Mouse (Mus musculus): ENCODE results near the gene Gm12845.
"Not testable (repeated sequence)": the region's sequence is repeated elsewhere in the genome, so short reads cannot be mapped to it uniquely, and the experiment has no call there.

Gm12845 gene

DNA sequence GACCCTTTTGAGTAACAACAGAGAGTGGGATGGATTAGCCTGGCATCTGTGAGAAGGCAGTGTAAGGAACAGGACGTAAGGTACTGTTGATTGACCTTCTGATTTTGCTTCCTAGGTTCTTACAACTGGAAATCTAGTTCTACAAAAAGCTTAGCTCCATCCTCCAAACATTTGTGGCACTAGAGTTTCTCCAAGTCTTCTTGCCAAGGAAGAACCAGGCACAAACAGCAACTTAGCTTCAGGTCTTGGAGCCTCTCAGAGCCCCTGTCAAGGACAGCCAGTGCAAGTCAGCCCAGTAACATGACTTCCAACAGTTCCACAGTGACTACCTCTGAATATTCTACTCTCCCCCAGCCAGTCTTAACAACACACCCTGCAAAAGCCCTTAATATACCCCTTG lies at the start of gene Gm12845:
Gene Gm12845, plus strand, starts transcription at position 301 of the 400 bp plus-strand sequence.
- DNase-seq (ENCODE audit: low read depth), result no peak

DNA sequence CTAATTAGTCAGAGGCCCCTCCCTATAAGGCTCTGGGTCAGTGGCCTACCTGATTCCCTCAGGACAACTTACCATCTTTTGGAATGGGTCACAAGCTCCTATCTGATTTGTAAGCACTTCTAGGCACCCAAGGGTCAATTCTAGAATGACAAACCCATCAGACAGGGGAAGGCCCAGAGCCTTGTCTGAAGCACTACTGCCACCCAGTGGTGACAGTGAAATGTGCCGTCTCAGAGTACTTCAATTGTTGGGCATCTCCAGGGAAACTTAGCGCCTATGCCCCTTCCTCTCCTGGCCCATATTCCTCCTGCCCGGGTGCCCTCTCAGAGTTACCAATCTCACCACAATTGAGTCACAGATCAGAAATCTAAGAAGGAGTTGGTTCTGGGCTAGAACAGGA lies 47.3 kb upstream of the Gm12845 start:
- DNase-seq (ENCODE audit: low read depth), result peak; percentile 77

DNA sequence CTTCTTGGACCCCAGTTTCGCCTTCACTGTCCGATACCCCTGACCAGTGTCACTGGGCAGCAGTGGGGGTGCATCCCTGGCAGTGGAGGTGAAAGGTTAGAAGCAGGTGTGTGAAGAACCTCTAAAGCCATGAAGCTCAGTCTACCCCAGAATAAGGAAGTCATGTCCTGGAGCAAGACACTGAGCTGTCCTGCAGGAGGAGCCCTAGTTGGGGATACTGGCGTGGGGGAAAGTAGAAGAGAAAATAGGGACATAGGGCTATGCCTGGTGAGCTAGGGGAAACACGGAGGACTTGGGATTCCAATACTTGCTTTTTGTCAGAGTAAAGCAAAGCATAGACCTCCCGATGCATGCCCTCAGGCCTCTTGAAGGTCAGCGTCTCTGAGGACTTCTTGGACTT lies 43.2 kb upstream of the Gm12845 start:
- peak; percentile 12 for DNase-seq (ENCODE audit: low read depth)

DNA sequence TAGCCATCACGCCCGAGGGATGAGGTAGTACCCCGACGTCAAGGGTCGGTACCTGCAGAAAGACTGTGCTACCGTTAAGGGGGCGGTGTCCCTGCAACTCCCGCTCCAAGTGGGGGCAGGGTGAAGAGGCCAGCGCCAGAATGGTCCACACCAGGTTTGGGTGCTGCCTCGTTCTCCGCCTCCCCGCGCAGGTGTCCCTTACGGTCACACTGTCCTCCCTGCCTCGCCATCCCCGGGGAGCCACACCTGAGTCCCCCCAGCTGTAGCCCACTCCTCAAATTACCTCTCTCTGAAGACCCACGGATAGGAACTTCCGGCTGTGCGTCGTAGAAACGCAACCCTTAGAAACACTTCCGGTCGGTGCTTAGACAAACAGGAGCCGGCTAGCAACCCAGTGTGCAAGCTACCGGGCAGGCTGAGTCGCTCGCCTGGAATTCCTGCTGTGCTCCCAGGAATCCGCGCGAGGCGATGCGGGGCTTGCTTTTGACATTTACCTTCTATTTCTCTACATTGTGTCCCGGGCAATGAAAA lies 42.2 kb upstream of the Gm12845 start, which contains the start of gene Dmap1:
Gene Dmap1, minus strand, starts transcription at position 343 of the 531 bp plus-strand sequence.
- peak; percentile 91 for DNase-seq (ENCODE audit: low read depth)

DNA sequence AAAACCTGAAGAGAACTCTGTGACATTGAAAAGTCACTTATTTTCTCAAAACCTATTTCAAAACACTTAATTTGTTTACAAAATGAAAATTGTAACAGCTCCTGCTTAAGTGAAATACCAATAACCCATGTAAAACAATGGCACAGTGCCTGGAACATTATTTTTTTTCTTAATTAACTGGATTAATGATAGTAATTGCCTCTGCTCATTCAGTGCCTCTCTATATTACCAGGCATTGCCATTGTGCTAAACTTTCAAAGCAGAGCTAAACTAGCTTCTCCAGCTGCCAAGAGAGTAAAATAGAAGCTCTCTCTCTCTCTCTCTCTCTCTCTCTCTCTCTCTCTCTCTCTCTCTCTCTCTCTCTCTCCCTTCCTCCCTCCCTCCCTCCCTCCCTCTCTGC lies 41.7 kb upstream of the Gm12845 start:
- DNase-seq (ENCODE audit: low read depth), result no peak

DNA sequence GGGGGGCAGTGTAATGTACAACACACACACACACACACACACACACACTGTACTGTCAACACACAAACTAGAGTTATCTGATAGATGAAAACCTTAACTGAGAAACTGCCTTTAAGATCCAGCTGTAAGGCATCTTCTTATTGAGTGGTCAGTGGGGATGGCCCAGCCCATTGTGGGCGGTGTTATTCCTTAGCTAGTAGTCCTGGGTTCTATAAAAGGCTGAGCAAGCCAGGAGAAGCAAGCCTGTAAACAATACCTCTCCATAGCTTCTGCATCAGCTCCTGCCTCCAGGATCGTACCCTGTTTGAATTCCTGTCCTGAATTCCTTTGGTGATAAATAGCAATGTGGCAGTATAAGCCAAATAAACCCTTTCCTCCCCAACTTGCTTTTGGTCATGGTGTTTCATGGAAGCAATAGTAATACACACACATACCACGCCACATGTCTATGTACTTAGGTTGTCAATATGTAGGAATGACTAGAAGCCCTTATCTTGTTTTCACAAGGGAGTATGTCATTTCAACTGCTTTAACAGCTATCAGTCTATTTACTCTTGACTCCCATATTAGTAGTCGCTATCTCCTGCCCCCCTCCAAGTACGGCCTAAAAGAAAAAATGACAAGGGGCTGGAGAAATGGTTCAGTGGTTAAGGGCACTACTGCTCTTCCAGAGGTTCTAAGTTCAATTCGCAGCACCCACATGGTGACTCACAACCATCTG lies 41.0 kb upstream of the Gm12845 start:
- no peak for DNase-seq (ENCODE audit: low read depth)

DNA sequence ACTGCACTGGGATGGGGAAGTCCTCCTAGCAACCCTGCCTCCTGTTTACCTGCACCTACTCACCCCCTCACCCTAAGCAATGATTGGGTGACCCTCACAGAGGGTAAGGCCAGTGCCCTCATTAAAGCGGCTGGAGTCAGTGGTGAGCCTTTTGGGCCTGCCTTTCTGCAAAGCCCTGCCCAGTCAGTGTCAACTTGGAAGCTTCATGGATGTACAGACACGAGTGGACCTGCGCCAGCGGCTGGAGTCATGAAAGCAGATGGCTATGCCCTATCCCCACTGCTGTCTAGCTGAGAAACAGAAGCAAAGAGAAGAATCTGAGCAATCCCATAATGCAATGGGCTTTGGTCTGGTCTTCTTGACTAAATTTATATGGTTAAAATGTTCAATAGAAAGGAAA lies 37.9 kb upstream of the Gm12845 start:
- no peak for DNase-seq (ENCODE audit: low read depth)

DNA sequence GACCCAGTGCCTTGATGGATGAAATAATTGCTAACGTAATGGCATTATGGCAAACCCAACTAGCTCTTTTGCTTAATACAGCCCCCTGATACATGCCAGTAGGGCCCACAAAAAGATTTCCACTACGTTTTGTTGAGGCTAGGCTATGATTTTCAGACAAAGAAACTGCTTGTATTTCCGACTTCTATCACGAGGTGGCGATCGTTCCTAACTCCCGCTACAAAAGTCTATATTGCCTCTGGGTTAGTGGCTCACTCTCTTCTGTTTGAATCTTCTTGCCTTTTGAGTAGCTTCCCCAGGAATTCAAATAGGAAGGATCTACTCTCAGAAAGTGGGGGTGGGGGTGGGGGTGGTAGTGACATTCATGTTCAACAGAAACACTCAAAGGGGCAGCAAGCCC lies 18.9 kb upstream of the Gm12845 start:
- DNase-seq (ENCODE audit: low read depth), result peak; percentile 52

DNA sequence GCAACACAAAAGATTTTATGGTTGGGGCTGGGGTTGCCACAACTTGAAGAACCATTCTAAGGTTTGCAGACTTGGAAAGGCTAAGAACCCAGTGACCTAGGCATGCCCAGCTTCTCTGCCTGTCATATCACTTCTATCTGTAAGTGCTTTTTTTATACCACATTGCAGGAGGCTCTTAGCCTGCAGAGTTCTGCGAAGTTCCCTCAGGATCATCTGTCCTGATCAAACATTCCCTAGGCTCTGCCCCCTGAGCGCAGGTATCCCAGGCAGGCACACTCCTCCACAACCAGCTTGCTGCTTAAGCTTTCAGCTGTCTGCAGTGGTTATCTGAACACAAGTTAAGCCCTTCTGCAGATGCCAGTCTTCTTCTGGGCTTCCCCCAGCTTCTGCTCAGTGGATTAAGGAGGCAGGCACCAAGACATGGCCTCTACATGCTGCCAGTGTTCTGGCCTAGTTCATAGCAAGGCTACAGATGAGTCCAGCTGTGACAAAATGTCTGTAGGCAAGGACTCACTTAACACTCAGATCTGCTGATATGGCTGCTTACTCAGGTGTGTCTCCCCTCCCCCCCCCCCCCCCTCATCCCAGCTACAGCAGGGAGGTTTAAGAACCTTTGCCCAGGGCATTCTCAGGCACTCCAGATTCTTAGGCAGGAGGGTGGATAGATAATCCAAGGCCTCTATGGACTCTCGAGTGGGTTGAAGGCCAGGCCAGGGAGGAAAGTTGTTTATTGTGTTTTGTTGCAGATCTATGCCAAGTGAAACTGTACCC lies 15.2 kb upstream of the Gm12845 start:
- no peak for DNase-seq (ENCODE audit: low read depth)

DNA sequence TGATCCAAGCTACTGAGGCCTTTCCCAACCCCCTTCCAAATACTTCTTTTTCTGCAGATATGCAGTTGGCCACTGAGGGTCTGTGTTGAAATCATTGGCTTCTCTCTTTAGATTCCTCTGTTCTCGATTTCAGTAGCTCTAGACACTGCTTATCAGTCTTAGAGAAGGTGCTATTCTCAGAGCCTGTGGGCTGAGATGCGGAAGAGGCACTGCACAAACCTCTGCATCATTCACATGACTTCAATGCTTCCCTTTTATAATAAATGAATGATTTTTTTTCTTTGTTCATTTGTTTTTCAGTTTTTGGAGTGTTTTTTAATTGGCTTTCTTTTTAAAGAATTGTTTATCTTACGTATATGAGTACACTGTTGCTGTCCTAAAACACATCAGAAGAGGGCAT lies 11.9 kb upstream of the Gm12845 start:
- DNase-seq (ENCODE audit: low read depth), result no peak

DNA sequence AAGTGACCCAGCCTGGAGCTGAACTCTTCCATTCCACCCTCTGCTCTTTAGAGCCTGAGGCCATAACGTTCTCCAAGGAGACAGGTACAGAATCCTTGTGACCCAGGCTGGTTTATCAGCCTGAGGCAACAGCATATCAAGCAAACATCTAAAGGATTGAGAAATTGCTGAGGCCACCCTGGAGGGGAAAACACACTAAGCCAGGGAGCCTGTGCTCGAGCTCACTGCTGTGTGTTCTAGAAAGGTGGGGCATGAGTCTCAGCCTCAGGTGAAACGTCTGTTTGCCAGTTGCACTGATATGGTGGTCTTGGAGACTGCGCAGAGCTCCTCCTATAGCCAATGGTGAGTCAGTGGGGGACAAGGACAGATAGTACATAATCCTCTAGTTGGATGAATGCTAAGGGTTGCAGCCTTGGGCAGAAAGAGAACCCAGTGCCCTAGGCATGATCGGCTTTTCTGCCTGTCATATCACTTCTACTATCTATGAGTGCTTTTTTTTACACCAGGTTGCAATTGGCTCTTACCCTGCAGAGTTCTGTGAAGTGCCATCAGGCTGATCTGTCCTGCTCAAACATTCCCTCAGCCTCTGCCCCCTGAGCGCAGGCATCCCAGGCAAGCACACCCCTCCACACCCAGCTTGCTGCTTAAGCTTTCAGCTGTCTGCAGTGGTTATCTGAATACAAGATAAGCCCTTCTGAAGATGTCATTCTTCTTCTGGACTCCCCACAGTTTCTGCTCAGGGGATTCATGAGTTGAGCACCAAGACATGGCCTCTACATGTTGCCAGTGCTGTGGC lies 10.7 kb upstream of the Gm12845 start:
- DNase-seq (ENCODE audit: low read depth), result no peak

DNA sequence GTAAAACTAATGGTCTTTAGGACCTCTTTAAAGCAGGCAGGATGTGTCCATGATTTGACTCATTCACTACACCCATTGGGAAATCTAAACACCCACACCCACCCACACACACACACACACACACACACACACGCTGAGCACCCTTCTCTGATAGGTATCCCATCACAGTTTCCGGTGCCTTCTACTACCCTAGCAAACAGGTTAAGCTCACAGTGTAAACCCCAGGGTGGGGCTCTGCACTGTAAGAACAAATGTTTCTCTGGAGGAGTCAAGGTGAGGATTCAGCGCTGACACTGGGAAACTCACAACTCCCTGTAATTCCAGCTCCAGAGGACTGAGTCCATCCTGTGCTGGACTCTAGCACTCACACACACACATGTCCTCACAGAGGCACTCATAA lies 7.7 kb downstream of the Gm12845 start:
- DNase-seq (ENCODE audit: low read depth), result no peak

DNA sequence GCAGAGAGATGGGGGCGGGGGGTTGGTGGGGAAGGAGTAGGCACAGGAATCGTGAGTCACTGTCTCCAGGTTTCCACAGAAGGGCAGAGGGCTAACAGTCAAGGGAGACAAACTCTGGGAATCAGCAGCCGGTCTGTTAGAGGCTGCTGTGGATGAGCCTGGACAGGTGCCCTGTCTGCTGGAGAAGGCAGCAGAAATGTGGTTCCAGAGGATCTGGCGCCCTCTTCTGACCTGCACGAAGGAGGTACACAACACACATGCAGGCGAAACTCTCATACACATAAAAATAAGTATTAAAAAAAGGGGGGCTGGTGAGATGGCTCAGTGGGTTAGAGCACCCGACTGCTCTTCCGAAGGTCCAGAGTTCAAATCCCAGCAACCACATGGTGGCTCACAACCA lies 13.3 kb downstream of the Gm12845 start:
- no peak for DNase-seq (ENCODE audit: low read depth)

DNA sequence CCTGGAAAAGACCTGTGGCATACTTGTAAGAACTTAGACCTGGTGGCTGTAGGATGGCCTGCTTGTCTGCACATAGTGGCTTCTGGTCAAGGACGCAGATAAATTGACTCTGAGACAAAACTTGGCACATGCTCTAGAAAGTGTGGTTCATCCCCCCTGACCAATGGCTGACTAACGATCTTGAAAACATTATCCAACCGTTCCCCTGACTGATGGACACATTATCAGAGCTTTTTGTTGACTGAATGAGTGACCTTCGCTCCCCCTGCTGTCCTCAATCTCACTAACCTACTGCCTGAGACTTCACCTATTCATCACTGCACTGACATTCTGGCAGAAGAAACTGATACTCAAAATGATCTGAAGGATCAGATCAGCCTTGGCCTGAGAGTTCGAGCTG lies 28.3 kb downstream of the Gm12845 start:
- DNase-seq (ENCODE audit: low read depth), result not testable (repeated sequence)

DNA sequence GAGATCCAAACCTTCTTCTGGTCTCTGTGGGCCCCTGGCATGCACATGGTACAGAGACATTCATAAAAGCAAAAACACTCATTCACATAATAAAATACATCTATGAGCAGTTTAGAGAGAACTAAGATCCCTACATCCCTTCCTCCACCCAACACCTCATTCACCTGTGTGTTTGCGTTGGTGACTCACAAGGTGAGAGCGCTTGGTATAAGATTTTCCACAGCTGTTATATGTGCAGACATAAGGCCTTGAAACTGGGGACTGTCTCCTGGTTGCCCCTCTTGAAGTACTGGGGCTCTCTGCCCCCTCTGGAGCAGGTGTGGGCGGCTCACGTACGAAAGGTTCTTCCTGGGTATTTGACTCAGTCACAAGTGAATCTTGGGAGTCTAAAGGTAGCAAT lies 35.9 kb downstream of the Gm12845 start:
- no peak for DNase-seq (ENCODE audit: low read depth)

DNA sequence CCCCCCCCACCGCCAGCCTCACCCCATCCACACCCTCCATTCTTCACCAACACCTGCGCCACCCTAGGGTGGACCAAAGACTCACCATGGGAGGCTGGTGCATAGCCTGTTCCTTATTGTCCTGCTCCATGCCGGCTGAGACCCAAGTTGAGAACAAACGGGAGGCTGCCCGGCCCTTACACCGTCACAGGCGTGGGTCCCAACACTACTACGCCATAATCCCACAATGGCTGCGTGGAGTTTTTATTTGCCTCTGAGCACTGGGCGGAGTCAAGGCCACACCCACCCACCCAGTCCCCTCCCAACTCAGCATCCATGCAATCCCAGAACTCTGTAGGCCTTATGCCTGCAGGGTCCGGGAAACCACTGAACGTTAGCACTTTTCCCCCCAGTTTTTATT lies 41.2 kb downstream of the Gm12845 start, which contains the start of gene Klf17:
Gene Klf17, minus strand, starts transcription at position 233 of the 400 bp plus-strand sequence.
- no peak for DNase-seq (ENCODE audit: low read depth)

DNA sequence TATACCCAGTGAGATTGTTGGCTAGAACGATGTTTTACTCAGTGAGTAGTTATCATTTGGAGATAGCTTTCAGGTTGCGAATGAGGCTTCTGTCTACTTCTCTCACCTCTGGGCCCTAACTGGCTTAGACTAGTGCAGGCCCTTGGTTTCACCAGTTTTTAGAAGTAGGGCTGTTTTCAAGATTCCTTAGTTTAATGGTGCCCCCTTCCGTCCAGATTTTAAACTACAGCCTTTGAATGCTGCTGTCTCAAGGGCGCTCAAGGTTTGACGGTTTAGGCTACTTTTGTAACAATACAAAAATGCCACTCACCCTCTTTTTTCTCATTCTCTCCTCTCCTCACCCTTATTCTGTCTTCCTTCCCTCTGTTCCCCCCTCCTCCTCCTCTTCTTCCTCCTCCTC lies 46.7 kb downstream of the Gm12845 start:
- peak; percentile 52 for DNase-seq (ENCODE audit: low read depth)

DNA sequence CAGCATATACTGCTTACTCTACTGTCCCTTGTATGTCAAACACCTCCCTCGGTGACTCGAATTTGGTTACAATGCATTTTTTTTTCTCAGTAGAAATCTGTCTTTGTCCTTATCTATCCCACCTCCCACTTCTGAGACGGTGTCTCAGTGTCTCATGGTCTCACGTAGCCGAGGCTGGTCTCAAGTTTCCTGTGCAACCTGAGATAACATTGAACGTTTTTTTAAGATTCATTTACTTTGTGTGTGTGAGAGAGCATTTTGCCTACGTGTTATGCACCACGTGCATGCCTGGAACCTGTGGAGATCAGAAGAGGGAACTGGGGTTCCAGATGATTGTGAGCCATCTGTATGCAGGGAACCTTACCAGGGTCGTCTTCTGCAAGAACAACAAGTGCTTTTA lies 48.7 kb downstream of the Gm12845 start:
- no peak for DNase-seq (ENCODE audit: low read depth)

Measured in induced T-regulatory cell, adult 2 months (primary cell).